Mouse (Mus musculus) R1 (cell line): Measurements from ENCODE around the gene Prkd2.
A peak's percentile ranks its signal among the peaks of the same experiment; 100 is the strongest.

Experiments
- DNase-seq: peaks from one replicate; pipeline ENCODE4 v3.0.0-alpha.2; 2018; ENCODE audit warnings: low read depth, low spot score

The Prkd2 gene

DNA sequence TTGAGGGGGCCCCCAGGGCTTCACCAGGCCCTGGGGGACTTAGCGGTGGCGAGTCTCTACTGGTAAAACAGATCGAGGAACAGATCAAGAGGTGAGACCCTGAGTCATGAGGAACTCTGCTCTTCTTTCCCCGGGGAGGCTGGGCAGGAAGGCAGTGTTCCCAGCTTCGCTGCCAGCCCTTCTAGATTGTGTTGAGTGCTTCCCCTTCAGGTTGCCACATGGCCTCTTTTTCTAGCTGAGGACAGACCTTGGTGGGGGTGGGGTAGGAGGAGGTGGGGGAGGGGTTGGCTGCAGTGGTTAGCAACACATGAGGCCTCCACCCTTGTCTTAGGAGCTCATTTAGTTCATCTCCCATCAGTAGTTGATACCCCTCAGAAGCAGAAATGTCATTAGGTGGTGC is 16.1 kb upstream of the Prkd2 start:
- DNase-seq, result no peak

DNA sequence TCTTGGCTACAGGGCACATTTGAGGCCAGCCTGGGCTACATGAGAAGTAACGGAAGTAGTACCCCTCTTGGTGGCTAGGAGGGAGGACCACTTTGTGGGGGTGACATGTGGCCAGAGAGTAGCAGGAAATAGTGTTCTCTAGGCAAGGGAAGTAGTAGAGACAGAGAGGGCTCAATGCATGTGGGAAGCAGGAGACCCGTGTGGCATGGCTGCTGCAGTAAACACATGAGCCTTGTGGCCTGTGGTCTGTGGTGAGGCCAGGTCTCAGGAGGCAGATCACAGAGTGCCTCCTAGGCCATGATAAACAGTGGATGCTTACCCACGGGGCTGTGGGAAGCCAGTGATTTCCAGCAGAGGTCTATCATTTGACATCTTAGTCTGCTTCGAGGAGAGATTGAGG is 15.4 kb upstream of the Prkd2 start:
- DNase-seq, result no peak

DNA sequence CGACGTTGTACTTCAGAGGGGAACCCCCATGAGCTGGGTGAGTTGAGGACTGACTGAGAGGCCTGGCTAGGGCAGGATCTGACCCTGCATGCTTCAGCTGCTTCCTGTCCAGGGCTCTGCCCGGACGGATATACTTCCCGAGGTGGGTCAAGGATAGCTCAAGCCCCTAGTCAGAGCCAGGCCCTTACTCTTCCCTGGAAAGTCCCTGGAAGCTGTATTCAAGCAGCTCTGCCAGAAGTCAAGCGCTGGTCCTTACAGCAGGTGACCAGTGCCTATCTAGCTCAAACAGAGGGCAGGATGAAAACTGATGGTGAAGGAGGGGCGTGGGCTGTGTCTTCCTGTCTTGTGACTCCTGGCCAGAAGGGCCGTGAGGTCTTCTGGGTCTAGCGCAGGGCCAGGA is 12.3 kb upstream of the Prkd2 start:
- DNase-seq, result no peak

DNA sequence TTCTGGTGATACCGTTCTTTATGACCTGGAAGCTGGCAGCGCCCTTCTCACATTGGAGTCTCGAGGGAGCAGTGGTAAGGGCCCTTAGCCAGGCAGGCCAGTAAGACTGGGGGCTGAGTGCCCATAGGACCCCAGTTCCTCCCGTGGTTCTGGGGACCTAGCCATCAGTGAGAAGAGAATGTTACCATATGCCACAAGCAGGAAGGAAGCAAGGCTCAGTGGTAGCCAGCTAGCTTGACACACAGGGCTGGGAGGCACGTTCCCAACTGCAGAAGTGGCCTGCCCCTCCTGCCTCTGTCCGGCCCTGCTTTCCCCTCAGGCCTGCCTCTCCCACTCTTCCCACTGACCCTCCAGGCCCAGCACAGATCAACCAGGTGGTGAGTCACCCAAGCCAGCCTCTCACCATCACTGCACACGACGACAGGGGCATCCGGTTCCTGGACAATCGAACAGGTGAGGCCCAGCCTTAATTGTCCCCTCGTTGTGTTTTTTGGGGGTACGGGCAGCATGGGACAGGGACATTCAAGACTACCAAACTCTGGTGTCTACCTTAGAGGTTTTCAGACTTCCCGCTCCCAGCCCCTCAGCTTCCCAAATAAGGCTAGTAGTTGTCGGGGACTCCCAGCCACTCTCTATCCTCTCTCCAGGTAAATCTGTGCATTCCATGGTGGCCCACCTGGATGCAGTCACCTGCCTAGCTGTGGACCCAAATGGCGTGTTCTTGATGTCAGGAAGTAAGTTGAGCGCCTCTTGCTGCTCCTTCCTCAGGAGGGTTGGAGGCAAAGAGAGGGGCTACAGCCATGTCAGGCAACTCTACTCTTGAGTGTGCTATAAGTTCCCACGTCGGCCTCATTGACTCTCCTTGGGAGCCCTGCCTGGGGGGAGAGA is 4.5 kb upstream of the Prkd2 start:
- DNase-seq, result no peak

DNA sequence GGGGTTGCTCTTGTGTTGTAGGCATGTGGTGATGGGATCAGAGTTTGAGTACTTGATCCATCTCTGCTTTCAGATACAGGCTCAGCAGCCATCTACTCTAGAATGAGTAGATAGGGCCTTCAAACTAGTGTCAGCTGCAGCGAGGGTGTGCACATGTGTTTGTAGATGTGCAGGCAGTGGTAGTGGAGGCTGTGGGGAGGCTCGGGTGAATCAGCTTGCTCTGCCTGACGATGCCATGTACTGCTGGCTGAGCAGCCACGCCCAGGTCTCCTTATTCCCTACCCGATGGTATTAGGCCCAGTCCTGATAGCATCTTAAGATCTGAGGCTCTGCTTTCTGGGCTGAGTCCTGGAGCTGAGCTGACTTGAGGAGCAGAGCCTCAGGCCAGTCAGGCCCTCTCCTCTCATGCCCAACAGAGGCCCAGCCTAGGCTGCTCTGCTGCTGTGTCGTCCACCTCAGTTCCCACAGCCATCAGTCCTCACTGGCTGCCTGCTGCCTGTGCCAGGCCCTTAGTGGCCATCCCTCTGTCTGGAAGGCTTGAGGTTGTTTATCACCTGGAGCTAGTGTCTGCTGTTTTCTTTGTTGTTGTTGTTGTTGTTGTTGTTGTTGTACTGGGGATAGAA is 3.8 kb upstream of the Prkd2 start:
- DNase-seq, result no peak

DNA sequence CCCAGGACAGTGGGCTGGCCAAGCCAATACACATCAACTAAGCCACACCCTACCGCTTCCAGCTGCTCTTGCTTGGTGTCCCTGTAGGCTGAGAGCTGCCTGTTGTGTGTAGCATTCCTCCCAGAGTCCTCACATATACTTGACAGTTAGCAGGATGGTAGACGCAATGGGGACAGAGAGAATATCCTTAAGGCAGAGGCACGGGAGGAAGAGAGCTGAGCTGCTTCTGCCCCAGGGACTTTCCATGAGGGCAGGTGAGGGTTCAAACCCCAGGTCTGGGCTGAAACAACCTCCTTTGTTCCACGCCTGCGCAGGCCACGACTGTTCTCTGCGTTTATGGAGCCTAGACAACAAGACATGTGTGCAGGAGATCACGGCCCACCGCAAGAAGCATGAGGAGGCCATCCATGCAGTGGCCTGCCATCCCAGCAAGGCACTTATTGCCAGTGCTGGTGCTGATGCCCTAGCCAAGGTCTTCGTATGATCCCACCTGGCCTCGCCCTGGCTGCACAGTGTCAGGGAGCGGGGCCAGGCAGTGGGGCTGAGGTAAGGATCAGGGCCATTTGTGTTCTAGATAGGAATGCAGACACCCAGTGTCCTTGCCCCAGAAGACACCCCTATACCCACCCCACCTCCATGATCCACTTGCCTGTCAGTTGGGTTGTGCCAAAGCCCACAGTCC is 3.1 kb upstream of the Prkd2 start:
- no peak for DNase-seq

DNA sequence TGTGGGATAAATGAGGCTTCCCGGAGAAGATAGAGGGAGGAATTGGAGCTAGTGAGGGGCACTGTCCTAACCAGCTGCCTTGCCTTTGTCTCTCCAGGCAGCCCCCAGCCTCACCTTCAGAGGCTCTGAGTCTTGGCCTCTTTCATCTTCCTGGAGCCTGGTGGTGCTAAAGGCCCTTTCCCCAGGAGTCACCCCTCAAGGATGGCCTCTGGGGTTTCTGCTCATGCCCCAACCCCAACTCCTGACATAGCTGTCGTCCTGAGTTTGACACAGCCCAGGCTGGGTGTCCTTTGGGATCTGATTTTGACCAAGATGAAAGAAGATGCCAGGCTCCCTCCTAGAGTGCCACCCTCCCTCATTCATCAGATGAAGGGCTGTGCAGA is 2.6 kb upstream of the Prkd2 start:
- no peak for DNase-seq

DNA sequence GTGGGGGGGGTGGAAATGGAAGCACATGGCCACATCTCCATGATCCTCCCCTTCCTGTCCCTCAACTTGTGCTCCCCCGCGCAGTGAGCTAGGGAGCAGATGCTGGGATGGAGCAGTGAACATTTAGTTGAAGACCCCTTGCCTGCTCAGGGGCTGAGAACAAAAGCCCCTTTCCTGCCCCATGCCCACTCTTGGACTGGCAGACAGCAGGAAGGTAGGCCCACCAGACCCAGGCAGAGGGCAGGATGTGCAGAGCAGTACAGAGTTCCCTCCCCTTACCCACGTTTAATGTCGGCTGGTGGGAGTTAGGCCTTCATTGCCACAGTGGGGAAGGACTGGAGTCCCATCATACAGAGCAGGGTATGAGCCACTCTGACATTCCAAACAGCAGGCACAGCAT is 1.6 kb upstream of the Prkd2 start:
- DNase-seq, result no peak

DNA sequence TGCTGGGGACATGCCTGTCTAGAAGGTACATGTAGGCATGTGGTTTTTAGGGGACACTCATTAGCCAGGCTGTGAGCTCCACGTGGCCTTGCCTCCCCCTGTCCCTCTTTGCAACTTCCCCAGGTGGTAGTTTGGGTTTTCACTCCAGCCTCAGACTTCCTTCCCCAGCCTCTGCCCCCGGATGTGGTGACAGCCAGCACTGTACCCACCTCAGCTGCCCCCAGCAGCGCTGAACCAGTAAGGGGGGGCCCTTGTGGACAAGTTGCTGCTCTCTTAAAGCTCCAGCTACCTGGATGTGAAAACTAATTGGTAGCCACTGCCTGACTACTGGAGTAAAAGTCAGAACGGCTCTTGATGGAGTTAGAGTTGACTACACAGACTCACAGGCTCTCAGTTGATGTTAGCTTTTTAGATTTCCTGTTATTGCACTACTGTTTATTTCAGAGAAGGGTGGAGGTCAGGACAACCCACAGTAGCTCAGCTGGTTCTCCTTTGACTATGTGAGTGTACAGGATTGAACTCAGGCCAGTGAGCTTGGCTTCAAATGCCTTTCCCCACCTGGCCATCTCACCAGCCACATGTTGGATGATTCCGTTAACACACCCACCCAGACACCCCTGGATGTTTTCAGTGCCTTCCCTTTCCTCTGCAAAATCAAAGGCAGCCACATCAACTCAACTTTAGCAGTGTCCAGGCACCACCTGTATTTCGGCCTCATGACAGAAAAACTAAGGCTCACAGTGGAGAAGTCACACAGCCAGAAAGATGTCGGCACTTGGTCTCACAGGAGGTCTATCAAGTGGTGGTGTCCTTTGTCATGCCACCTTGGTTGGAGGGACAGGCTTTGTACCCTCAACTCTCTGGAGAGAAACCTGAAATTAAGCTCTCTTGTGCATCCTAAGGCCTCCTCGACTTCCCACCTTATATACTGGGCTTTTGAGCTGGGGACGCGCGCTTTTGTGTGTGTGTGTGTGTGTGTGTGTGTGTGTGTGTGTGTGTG is 841 bp upstream of the Prkd2 start:
- no peak for DNase-seq

DNA sequence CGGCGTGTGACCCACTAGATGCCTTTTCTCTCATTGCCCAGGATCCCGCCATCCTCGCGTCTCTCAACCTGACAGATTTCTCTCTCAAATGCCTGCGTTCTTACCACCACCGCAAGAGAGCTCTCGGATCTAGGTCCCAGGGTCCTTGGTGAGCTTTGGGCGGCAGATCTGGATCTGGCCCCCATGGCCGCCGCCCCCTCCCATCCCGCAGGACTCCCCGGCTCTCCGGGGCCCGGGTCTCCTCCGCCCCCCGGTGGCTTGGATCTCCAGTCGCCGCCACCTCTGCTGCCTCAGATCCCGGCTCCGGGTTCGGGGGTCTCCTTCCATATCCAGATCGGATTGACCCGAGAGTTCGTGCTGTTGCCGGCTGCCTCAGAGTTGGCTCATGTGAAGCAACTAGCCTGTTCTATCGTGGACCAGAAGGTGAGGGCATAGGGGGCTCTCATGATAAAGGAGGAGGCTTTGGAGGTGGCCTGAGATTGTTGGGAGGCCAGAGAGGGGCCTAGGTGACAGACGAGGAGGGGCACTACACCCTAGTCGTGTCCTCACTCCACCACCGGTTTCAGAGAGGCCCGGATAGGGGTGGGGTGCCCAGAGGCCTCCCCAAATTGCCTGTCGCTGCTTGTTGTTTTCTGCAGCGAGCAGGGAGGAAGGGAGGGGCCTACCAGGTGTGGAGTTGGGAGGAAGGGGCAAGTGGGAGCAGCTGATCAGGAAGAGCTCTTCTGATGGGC is 904 bp downstream of the Prkd2 start:
- no peak for DNase-seq

DNA sequence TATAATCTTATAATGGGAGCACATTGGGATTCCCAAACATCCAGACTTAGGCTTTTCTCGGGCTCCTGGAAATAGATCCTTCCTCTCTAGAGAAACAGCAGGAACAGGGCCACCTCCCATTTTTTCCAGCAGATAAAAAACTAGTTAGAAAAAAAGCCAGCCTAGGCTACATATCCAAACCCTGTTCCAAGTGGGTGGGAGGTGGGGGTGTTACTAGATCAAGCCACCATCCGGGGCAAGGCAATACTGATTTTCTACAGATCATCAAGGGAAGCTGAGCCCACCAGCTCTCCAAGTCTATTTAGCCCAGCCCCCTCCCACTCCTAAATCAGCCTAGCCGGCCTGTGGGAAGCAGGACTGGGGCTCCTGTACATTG is 2.0 kb downstream of the Prkd2 start:
- no peak for DNase-seq

DNA sequence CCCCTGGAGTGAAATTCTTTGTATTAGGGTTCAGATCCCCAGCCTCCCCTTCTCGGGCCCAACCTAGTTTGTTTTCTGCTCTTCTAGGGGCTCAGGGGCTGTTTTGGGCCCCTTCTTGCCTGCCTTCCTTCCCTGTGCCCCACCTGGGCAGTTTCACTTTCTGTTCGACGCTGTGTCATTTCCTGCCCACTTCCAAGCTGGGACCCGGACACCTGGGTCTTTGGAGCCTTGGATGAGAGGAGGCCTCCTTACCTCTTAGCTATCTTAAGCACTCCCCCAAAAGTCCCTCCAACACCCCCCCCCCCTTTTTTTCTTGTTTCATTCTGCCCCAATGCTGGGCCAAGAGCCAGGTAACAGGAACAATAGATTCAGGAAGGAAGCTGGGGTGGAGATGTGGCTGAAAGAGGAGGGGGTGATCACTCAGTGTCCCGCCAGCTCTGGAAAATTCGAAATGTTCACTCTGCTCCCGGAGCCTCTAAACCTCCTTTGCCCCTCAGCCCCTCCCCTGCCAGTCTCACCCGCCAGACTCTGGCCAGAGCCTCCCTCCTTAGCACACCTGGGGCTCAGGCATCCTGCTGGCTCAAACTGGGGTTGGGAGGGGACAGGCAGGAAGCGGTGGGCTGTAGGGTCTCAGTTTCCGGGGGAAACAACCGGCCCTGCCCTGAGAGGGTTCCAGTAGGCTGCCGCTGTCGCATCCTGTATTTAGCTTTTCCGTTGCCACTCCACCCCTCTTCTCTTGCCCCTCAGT is 2.5 kb downstream of the Prkd2 start:
- DNase-seq, result no peak

DNA sequence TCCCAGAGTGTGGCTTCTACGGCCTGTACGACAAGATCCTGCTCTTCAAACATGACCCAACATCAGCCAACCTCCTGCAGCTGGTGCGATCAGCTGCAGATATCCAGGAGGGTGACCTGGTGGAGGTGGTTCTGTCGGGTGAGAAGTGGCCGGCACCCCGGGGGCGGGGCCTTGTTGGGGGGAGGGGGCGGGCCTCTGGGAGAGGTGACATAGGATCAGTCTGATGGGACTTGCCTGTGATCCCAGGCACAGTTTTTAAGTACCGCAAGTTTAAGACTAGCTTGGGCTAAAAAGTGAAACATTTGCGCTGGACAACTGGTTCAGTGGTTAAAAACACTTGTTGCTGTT is 3.1 kb downstream of the Prkd2 start:
- peak; percentile 37 for DNase-seq

DNA sequence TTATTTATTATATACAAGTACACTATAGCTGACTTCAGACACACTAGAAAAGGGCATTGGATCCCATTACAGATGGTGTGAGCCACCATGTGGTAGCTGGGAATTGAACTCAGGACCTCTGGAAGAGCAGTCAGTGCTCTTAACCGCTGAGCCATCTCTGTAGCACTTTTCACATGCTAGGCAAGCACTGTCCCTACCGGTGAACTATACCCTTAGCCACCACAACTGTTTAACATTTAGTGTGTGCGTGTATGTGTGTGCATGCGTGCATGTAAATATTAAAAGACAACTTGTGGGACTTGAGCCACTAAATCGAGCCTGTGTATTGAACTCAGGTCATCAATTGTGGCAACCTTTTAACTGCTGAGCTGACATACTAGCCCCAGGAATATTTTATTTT is 4.1 kb downstream of the Prkd2 start:
- DNase-seq, result no peak

DNA sequence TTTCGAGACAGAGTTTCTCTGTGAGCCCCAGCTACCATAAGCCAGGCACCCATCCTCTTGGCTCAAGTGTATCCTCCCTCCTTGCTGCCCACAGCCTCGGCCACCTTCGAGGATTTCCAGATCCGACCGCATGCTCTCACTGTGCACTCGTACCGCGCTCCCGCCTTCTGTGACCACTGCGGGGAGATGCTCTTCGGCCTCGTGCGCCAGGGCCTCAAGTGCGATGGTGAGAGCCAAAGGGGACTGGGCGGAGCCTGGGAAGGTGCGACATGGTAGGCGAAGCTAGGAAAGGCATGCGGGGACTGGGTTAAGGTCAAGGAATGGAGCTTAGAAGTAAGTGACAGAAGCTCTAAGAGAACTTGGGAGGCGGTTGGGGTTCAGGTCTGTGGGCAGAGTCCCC is 4.8 kb downstream of the Prkd2 start:
- no peak for DNase-seq

DNA sequence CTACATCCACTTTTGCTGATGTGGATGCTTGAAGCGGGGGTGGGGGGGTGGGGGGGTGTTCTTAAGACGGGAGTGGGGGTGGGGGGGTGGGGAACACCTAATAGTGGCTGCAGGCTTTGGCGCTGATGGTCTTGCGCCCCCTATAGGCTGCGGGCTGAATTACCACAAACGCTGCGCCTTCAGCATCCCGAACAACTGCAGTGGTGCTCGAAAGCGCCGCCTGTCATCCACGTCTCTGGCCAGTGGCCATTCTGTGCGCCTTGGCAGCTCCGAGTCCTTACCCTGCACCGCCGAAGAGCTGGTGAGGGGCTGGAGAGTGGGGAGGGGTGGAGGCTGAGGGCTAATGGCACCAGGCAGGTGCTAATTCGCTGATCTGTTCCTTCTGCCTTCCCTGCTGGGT is 5.9 kb downstream of the Prkd2 start:
- DNase-seq, result peak; percentile 73

DNA sequence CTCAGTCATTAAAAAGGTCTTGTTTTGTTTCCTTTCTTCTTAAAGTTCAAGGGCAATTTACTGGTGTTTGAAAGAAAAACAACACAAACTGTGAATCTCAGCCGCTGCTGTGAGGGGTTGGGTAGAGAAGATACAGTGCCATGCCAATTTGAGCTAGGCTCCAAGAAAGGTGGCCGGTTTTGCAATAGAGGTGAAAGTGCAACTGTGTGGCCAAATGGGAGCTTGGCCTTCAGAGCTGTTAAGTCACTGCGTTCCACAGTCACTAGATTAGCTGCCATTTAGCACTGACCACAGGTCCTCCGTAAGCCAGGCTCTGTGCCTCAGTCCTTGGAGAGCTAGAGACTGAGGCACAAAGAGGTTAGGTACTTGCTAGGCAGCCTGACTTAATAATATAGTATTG is 8.9 kb downstream of the Prkd2 start:
- DNase-seq, result no peak

DNA sequence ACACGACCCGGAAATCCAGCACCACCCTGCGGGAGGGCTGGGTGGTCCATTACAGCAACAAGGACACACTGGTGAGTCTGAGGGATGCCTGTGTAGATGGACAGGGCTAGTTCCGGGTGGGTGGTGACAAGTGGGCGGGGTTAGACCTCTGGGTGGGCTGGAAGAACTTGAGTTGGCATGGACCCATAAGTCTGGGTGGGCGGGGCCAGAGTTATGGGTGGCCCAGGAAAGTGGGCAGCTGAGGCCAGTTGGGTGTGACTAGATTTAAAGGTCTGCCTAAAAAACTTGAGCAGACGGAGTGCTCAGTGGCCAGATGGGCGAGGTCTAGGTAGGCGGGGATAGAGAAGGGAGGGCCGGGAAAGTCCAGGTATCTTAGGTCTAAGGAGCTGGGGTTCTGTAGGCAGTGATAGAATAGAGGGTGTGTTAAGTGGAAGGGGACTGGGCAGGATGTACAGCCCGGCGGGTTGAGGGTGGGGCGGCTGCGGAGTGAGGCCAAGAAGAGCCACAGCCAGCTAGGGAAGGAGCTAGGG is 10.7 kb downstream of the Prkd2 start:
- no peak for DNase-seq

DNA sequence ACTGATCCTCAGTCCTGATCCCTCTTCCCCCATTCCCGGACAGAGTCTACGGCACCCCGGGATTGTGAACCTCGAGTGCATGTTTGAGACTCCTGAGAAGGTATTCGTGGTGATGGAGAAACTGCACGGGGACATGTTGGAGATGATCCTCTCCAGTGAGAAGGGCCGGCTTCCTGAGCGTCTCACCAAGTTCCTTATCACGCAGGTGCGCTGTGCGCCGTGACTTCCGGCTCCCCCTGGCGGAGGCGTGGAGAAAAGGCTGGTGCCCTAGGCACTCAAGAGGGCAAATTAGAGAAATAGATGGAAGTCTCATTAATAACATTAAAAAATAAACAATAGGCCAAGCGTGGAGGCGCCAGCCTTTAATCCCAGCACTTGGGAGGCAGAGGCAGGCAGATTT is 15.6 kb downstream of the Prkd2 start:
- DNase-seq, result peak; percentile 74
